Mouse (Mus musculus): ENCODE results near the gene Amacr.

Gene Amacr

GRCm38 (mm10) chr15:10990411-10990810 is 8.9 kb downstream of the Amacr start:
- no peak for DNase-seq (ENCODE audit: low spot score)

- DNase-seq (ENCODE audit: low spot score): no peak
Observed at GRCm38 (mm10) chr15:10991566-10991965, 10.0 kb downstream of the Amacr start.

GRCm38 (mm10) chr15:10999832-11000231 is 18.3 kb downstream of the Amacr start:
- no peak for DNase-seq (ENCODE audit: low spot score)

- DNase-seq (ENCODE audit: low spot score): no peak
Observed at GRCm38 (mm10) chr15:11000421-11000820, 18.9 kb downstream of the Amacr start, which contains the start of gene Slc45a2. TSS of gene Slc45a2 (plus strand) at chr15:11000721.

- DNase-seq (ENCODE audit: low spot score): no peak
Observed at GRCm38 (mm10) chr15:11003791-11004190, 22.2 kb downstream of the Amacr start.

- DNase-seq (ENCODE audit: low spot score): no peak
Observed at GRCm38 (mm10) chr15:11004646-11005045, 23.1 kb downstream of the Amacr start.

GRCm38 (mm10) chr15:11008756-11009155 is 27.2 kb downstream of the Amacr start:
- DNase-seq (ENCODE audit: low spot score): no peak

GRCm38 (mm10) chr15:11010976-11011548 is 29.5 kb downstream of the Amacr start:
- no peak for DNase-seq (ENCODE audit: low spot score)

GRCm38 (mm10) chr15:11014931-11015330 is 33.4 kb downstream of the Amacr start:
- DNase-seq (ENCODE audit: low spot score): no peak

- DNase-seq (ENCODE audit: low spot score): no peak
Observed at GRCm38 (mm10) chr15:11026801-11027561, 45.4 kb downstream of the Amacr start.

- no peak for DNase-seq (ENCODE audit: low spot score)
Observed at GRCm38 (mm10) chr15:11030188-11030587, 48.6 kb downstream of the Amacr start.

GRCm38 (mm10) chr15:11035947-11036474 is 54.5 kb downstream of the Amacr start:
- no peak for DNase-seq (ENCODE audit: low spot score)

GRCm38 (mm10) chr15:11036535-11037375 is 55.2 kb downstream of the Amacr start:
- DNase-seq (ENCODE audit: low spot score): no peak

GRCm38 (mm10) chr15:11037376-11037695 is 55.8 kb downstream of the Amacr start:
- DNase-seq (ENCODE audit: low spot score): no peak

- DNase-seq (ENCODE audit: low spot score): no peak
Observed at GRCm38 (mm10) chr15:11037711-11038110, 56.2 kb downstream of the Amacr start, which contains the start of gene Rxfp3. TSS of gene Rxfp3 (minus strand) at chr15:11037991.

- peak; percentile 74 for DNase-seq (ENCODE audit: low spot score)
Observed at GRCm38 (mm10) chr15:11038476-11038875, 56.9 kb downstream of the Amacr start.

- no peak for DNase-seq (ENCODE audit: low spot score)
Observed at GRCm38 (mm10) chr15:11040067-11040466, 58.5 kb downstream of the Amacr start.

GRCm38 (mm10) chr15:11041229-11041628 is 59.7 kb downstream of the Amacr start:
- no peak for DNase-seq (ENCODE audit: low spot score)

- DNase-seq (ENCODE audit: low spot score): no peak
Observed at GRCm38 (mm10) chr15:11042828-11043227, 61.3 kb downstream of the Amacr start.

Data from MN1 (cell line).